Mouse (Mus musculus) cerebellum, adult (tissue): ENCODE measurements around the gene Clpb.

Experiments
- ATAC-seq: cut with Nextera tagmentation; 2 replicates; pipeline ENCODE4 v1.9.2; 2017; ENCODE audit warnings: mild to moderate bottlenecking, moderate library complexity, mixed read lengths; ENCODE audit not compliant: insufficient number of reproducible peaks, low FRiP score, low TSS enrichment

Clpb gene

GRCm38 (mm10) chr7:101671601-101672280, 8.3 kb downstream of the Clpb start:
- ATAC-seq = no peak

- ATAC-seq = peak; percentile 64; the same call in 1 of the 2 replicates
Observed at GRCm38 (mm10) chr7:101673497-101673896, 10.1 kb downstream of the Clpb start.

GRCm38 (mm10) chr7:101676033-101676761, 12.8 kb downstream of the Clpb start:
- ATAC-seq = no peak

GRCm38 (mm10) chr7:101676762-101677308, 13.4 kb downstream of the Clpb start:
- ATAC-seq = no peak

- ATAC-seq = peak; percentile 83; the same call in 1 of the 2 replicates
Observed at GRCm38 (mm10) chr7:101679591-101679990, 16.2 kb downstream of the Clpb start.

- no peak for ATAC-seq
Observed at GRCm38 (mm10) chr7:101680961-101681360, 17.5 kb downstream of the Clpb start.

GRCm38 (mm10) chr7:101681565-101682071, 18.2 kb downstream of the Clpb start:
- ATAC-seq = no peak

- no peak for ATAC-seq
Observed at GRCm38 (mm10) chr7:101682886-101683285, 19.5 kb downstream of the Clpb start.

GRCm38 (mm10) chr7:101683976-101684630, 20.7 kb downstream of the Clpb start:
- ATAC-seq = no peak

GRCm38 (mm10) chr7:101684671-101685070, 21.2 kb downstream of the Clpb start:
- ATAC-seq = no peak

- no peak for ATAC-seq
Observed at GRCm38 (mm10) chr7:101687144-101687543, 23.7 kb downstream of the Clpb start.

- no peak for ATAC-seq
Observed at GRCm38 (mm10) chr7:101690471-101690870, 27.0 kb downstream of the Clpb start.

GRCm38 (mm10) chr7:101691863-101692262, 28.4 kb downstream of the Clpb start:
- no peak for ATAC-seq

GRCm38 (mm10) chr7:101692446-101692845, 29.0 kb downstream of the Clpb start:
- no peak for ATAC-seq

GRCm38 (mm10) chr7:101695483-101695882, 32.0 kb downstream of the Clpb start:
- ATAC-seq = peak; percentile 52; the same call in 1 of the 2 replicates

- ATAC-seq = no peak
Observed at GRCm38 (mm10) chr7:101696931-101697723, 33.7 kb downstream of the Clpb start.

GRCm38 (mm10) chr7:101700296-101700695, 36.9 kb downstream of the Clpb start:
- no peak for ATAC-seq

- no peak for ATAC-seq
Observed at GRCm38 (mm10) chr7:101702706-101703105, 39.3 kb downstream of the Clpb start.

GRCm38 (mm10) chr7:101709586-101709985, 46.2 kb downstream of the Clpb start:
- ATAC-seq = no peak

GRCm38 (mm10) chr7:101710236-101710635, 46.8 kb downstream of the Clpb start:
- no peak for ATAC-seq
